Mouse (Mus musculus): ENCODE measurements around the gene Snx25. TPM values are rescaled to one million over a fixed set of nuclear protein-coding genes. Genes with fewer than 3 reads are reported as not detected.

The Snx25 gene
- total and polyA plus RNA-seq, 2 experiments from 2014 or later = 7.7 to 44.7 TPM

DNA sequence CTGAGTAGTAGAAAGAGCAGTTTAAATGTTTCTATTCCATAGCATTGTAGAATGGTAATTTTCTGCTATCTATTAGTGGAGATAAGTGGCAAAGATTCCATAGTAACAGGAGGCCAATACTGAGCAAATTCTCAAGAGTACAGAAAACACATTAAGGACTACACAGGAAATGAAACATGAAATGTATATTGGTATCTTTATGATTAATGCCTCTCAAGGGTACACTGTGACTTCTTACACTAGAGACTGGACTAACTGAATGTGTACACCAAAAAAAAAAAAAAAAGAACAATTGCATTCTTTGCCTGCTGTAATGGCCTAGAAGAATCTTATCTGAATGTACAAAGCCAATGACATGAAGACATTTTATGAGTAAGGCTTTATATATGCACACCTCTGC is 44.3 kb downstream of the Snx25 start:
- H3K4me2 ChIP-seq (ENCODE audit: low read depth) = no peak overlapping the region
- no peaks in the 10 kb centered on the region for H3K27me3 ChIP-seq (ENCODE audit: insufficient read depth, low read length)
- DNase-seq (no peak), ATAC-seq (no peak)
- no peaks in the 10 kb centered on the region for H3K4me1 ChIP-seq (ENCODE audit: insufficient read depth)
- no peak overlapping the region for H3K27ac ChIP-seq (ENCODE audit: low read depth, low read length)
- H3K4me3 ChIP-seq (ENCODE audit: low read depth, low read length) = no peak overlapping the region
- peaks cover 10% of the 10 kb centered on the region; the same call in 1 of the 2 replicates for H3K36me3 ChIP-seq (ENCODE audit: insufficient read depth)
- H3K9me3 ChIP-seq (ENCODE audit: low read length) = no peaks in the 10 kb centered on the region
- no peak overlapping the region for H3K9ac ChIP-seq
- TF ChIP-seq CTCF (IDR thresholded peaks at IDR 0.05; ENCODE audit: low read depth) = no peak

DNA sequence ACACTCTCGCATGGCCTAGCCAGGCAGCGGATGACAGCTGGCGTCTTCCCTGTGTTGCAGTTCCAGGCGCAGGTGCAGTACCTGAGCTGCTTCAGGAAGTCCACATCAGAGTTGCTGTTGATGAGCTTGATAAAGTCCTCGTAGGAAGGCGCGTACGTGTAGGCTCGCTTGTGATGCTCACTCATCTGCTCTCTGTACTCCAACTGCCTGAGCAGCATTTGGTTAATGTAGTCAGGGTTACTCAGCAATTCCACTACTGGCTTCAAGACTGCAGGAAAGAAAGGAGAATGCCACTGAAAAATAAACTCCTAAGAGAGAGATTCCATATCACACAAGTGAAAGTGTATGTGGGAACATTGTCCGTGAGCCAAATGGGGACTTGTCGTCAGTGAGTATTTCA is 48.5 kb downstream of the Snx25 start:
- H3K36me3 ChIP-seq (ENCODE audit: insufficient read depth) = peaks cover 26% of the 10 kb centered on the region
- H3K9ac ChIP-seq = no peak overlapping the region
- H3K27ac ChIP-seq (ENCODE audit: low read depth, low read length) = no peak overlapping the region
- no peaks in the 10 kb centered on the region for H3K27me3 ChIP-seq (ENCODE audit: insufficient read depth, low read length)
- 91% methylated on average over 11 of the region's 11 CpGs for WGBS
- TF ChIP-seq CTCF (IDR thresholded peaks at IDR 0.05; ENCODE audit: low read depth) = no peak
- no peaks in the 10 kb centered on the region for H3K4me1 ChIP-seq (ENCODE audit: insufficient read depth)
- H3K9me3 ChIP-seq (ENCODE audit: low read length) = no peaks in the 10 kb centered on the region
- DNase-seq (no peak), ATAC-seq (no peak)
- H3K4me2 ChIP-seq (ENCODE audit: low read depth) = no peak overlapping the region
- no peak overlapping the region for H3K4me3 ChIP-seq (ENCODE audit: low read depth, low read length)

GRCm38 (mm10) chr8:46092667-46093360 is 59.1 kb downstream of the Snx25 start:
- DNase-seq = no peak
- no peak overlapping the region for H3K9ac ChIP-seq
- WGBS = 75% methylated on average over 6 of the region's 6 CpGs

DNA sequence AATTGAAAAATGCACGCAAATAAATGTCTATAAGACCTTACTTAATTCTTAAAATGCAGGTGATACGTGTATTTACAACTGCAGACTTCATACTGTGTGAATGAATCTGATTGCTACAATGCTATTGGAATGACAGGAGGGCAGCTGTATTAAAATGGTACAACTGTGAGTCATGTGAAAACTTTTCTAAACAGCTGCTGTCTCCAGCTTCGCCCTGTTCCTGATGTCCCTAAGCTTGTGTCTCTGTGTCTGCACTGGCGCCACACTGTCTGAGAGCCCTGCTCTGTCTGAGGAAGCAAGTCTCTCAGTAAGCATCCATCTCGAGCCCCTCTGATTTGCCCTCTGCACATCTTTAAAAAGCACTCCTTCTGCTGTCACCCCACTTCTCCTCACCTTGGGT is 68.8 kb downstream of the Snx25 start:
- 85% methylated on average over 5 of the region's 5 CpGs for WGBS
- ATAC-seq (no peak), DNase-seq (no peak)
- no peaks in the 10 kb centered on the region for H3K27me3 ChIP-seq (ENCODE audit: insufficient read depth, low read length)
- no peak overlapping the region for H3K4me3 ChIP-seq (ENCODE audit: low read depth, low read length)
- 0 out of 2 replicates have a peak, but pooled peaks cover 12% of the 10 kb centered on the region for H3K36me3 ChIP-seq (ENCODE audit: insufficient read depth)
- TF ChIP-seq CTCF (IDR thresholded peaks at IDR 0.05; ENCODE audit: low read depth) = no peak
- H3K4me1 ChIP-seq (ENCODE audit: insufficient read depth) = no peaks in the 10 kb centered on the region
- H3K9ac ChIP-seq = no peak overlapping the region
- no peak overlapping the region for H3K27ac ChIP-seq (ENCODE audit: low read depth, low read length)
- H3K9me3 ChIP-seq (ENCODE audit: low read length) = no peaks in the 10 kb centered on the region
- H3K4me2 ChIP-seq (ENCODE audit: low read depth) = no peak overlapping the region

More at GRCm38 (mm10) chr8:46092667-46093360, 59.1 kb downstream of the Snx25 start:
- no peak overlapping the region for H3K4me2 ChIP-seq (ENCODE audit: low read depth)
- TF ChIP-seq CTCF (IDR thresholded peaks at IDR 0.05; ENCODE audit: low read depth) = no peak
- no peak for ATAC-seq
- H3K9me3 ChIP-seq (ENCODE audit: low read length) = no peaks in the 10 kb centered on the region
- H3K27me3 ChIP-seq (ENCODE audit: insufficient read depth, low read length) = no peaks in the 10 kb centered on the region
- no peaks in the 10 kb centered on the region for H3K4me1 ChIP-seq (ENCODE audit: insufficient read depth)
- H3K36me3 ChIP-seq (ENCODE audit: insufficient read depth) = no peaks in the 10 kb centered on the region; the same call in 1 of the 2 replicates
- no peak overlapping the region for H3K4me3 ChIP-seq (ENCODE audit: low read depth, low read length)
- no peak overlapping the region for H3K27ac ChIP-seq (ENCODE audit: low read depth, low read length)

GRCm38 (mm10) chr8:46081030-46081429 is 70.9 kb downstream of the Snx25 start:
- Histone ChIP-seq H3K9ac (no peak overlapping the region), H3K4me3 (ENCODE audit: low read depth, low read length) (no peak overlapping the region), H3K9me3 (ENCODE audit: low read length) (no peaks in the 10 kb centered on the region), H3K36me3 (ENCODE audit: insufficient read depth) (0 out of 2 replicates have a peak, but pooled peaks cover 12% of the 10 kb centered on the region), H3K27ac (ENCODE audit: low read depth, low read length) (no peak overlapping the region), H3K27me3 (ENCODE audit: insufficient read depth, low read length) (no peaks in the 10 kb centered on the region), H3K4me2 (ENCODE audit: low read depth) (no peak overlapping the region), H3K4me1 (ENCODE audit: insufficient read depth) (no peaks in the 10 kb centered on the region)
- no peak for TF ChIP-seq CTCF (IDR thresholded peaks at IDR 0.05; ENCODE audit: low read depth)
- DNase-seq = no peak
- ATAC-seq = no peak
- WGBS = 69% methylated on average over 2 of the region's 2 CpGs

- ATAC-seq (no peak), DNase-seq (no peak)
- Histone ChIP-seq H3K4me3 (ENCODE audit: low read depth, low read length) (no peak overlapping the region), H3K9me3 (ENCODE audit: low read length) (no peaks in the 10 kb centered on the region), H3K27me3 (ENCODE audit: insufficient read depth, low read length) (no peaks in the 10 kb centered on the region), H3K36me3 (ENCODE audit: insufficient read depth) (0 out of 2 replicates have a peak, but pooled peaks cover 12% of the 10 kb centered on the region), H3K9ac (no peak overlapping the region), H3K27ac (ENCODE audit: low read depth, low read length) (no peak overlapping the region), H3K4me2 (ENCODE audit: low read depth) (no peak overlapping the region), H3K4me1 (ENCODE audit: insufficient read depth) (no peaks in the 10 kb centered on the region)
- WGBS = 92% methylated on average over 6 of the region's 6 CpGs
- no peak for TF ChIP-seq CTCF (IDR thresholded peaks at IDR 0.05; ENCODE audit: low read depth)
These were observed 73.1 kb downstream of the Snx25 start for GRCm38 (mm10) chr8:46078866-46079265.

GRCm38 (mm10) chr8:46075223-46075622 is 76.7 kb downstream of the Snx25 start:
- no peaks in the 10 kb centered on the region for H3K27me3 ChIP-seq (ENCODE audit: insufficient read depth, low read length)
- H3K36me3 ChIP-seq (ENCODE audit: insufficient read depth) = 0 out of 2 replicates have a peak, but pooled peaks cover 11% of the 10 kb centered on the region
- no peak overlapping the region for H3K27ac ChIP-seq (ENCODE audit: low read depth, low read length)
- DNase-seq (no peak), ATAC-seq (no peak)
- no peaks in the 10 kb centered on the region for H3K4me1 ChIP-seq (ENCODE audit: insufficient read depth)
- no peak overlapping the region for H3K9ac ChIP-seq
- H3K4me3 ChIP-seq (ENCODE audit: low read depth, low read length) = no peak overlapping the region
- no peak for TF ChIP-seq CTCF (IDR thresholded peaks at IDR 0.05; ENCODE audit: low read depth)
- H3K4me2 ChIP-seq (ENCODE audit: low read depth) = no peak overlapping the region
- H3K9me3 ChIP-seq (ENCODE audit: low read length) = no peaks in the 10 kb centered on the region
- 93% methylated on average over 5 of the region's 5 CpGs for WGBS
